Mouse (Mus musculus): Measurements from ENCODE around the gene Wars.
A peak's percentile ranks its signal among the peaks of the same experiment; 100 is the strongest.

Wars gene

GRCm38 (mm10) chr12:108893715-108894431, at the start of gene Wars:
TSS of gene Wars (minus strand) at chr12:108894174.
- no peaks in the 10 kb centered on the region for H3K9me3 ChIP-seq (ENCODE audit: low read length)
- TF ChIP-seq CTCF (conservative IDR thresholded peaks at IDR 0.05; ENCODE audit: low read length) = no peak
- no peak; the same call in 1 of the 2 replicates for TF ChIP-seq POU5F1 (IDR thresholded peaks at IDR 0.05; ENCODE audit: borderline replicate concordance, low read length)
- TF ChIP-seq NANOG (IDR thresholded peaks at IDR 0.05; ENCODE audit: borderline replicate concordance, low read length) = no peak

GRCm38 (mm10) chr12:108942203-108942923, 48.4 kb upstream of the Wars start:
- no peaks in the 10 kb centered on the region for H3K4me1 ChIP-seq (replicated peaks; ENCODE audit: low read depth, low read length)
- no peaks in the 10 kb centered on the region for H3K27me3 ChIP-seq (ENCODE audit: insufficient read depth, low read length)
- TF ChIP-seq POU5F1 (IDR thresholded peaks at IDR 0.05; ENCODE audit: borderline replicate concordance, low read length) = no peak
- TF ChIP-seq CTCF (conservative IDR thresholded peaks at IDR 0.05; ENCODE audit: low read length) = no peak
- TF ChIP-seq NANOG (IDR thresholded peaks at IDR 0.05; ENCODE audit: borderline replicate concordance, low read length) = no peak
- H3K36me3 ChIP-seq (ENCODE audit: insufficient read depth, low read length) = peaks cover 17% of the 10 kb centered on the region
- peaks cover 5% of the 10 kb centered on the region for H3K9me3 ChIP-seq (ENCODE audit: low read length)
- H3K4me3 ChIP-seq (replicated peaks; ENCODE audit: low read length) = no peak overlapping the region

More at GRCm38 (mm10) chr12:108893715-108894431, at the start of gene Wars:
- Histone ChIP-seq H3K27me3 (ENCODE audit: insufficient read depth, low read length) (no peaks in the 10 kb centered on the region), H3K4me3 (replicated peaks; ENCODE audit: low read length) (peak within 1 kb of the TSS; percentile 97), H3K4me1 (replicated peaks; ENCODE audit: low read depth, low read length) (peaks cover 38% of the 10 kb centered on the region), H3K36me3 (ENCODE audit: insufficient read depth, low read length) (peaks cover 53% of the 10 kb centered on the region)

- no peaks in the 10 kb centered on the region for H3K27me3 ChIP-seq (ENCODE audit: insufficient read depth, low read length)
- no peak for TF ChIP-seq CTCF (conservative IDR thresholded peaks at IDR 0.05; ENCODE audit: low read length)
Measured at GRCm38 (mm10) chr12:108941282-108941681, 47.3 kb upstream of the Wars start.

GRCm38 (mm10) chr12:108940255-108940654, 46.3 kb upstream of the Wars start:
- H3K36me3 ChIP-seq (ENCODE audit: insufficient read depth, low read length) = peaks cover 13% of the 10 kb centered on the region; the same call in 1 of the 2 replicates
- no peaks in the 10 kb centered on the region for H3K27me3 ChIP-seq (ENCODE audit: insufficient read depth, low read length)
- TF ChIP-seq NANOG (IDR thresholded peaks at IDR 0.05; ENCODE audit: borderline replicate concordance, low read length) (no peak), POU5F1 (IDR thresholded peaks at IDR 0.05; ENCODE audit: borderline replicate concordance, low read length) (no peak), CTCF (conservative IDR thresholded peaks at IDR 0.05; ENCODE audit: low read length) (no peak)
- H3K4me1 ChIP-seq (replicated peaks; ENCODE audit: low read depth, low read length) = no peaks in the 10 kb centered on the region
- H3K4me3 ChIP-seq (replicated peaks; ENCODE audit: low read length) = no peak overlapping the region
- H3K9me3 ChIP-seq (ENCODE audit: low read length) = no peaks in the 10 kb centered on the region

More at GRCm38 (mm10) chr12:108941282-108941681, 47.3 kb upstream of the Wars start:
- Histone ChIP-seq H3K4me3 (replicated peaks; ENCODE audit: low read length) (no peak overlapping the region), H3K4me1 (replicated peaks; ENCODE audit: low read depth, low read length) (no peaks in the 10 kb centered on the region), H3K9me3 (ENCODE audit: low read length) (no peaks in the 10 kb centered on the region), H3K36me3 (ENCODE audit: insufficient read depth, low read length) (peaks cover 13% of the 10 kb centered on the region; the same call in 1 of the 2 replicates)

GRCm38 (mm10) chr12:108939317-108939716, 45.3 kb upstream of the Wars start:
- Histone ChIP-seq H3K4me1 (replicated peaks; ENCODE audit: low read depth, low read length) (no peaks in the 10 kb centered on the region), H3K9me3 (ENCODE audit: low read length) (no peaks in the 10 kb centered on the region), H3K4me3 (replicated peaks; ENCODE audit: low read length) (no peak overlapping the region), H3K27me3 (ENCODE audit: insufficient read depth, low read length) (no peaks in the 10 kb centered on the region), H3K36me3 (ENCODE audit: insufficient read depth, low read length) (peaks cover 15% of the 10 kb centered on the region; the same call in 1 of the 2 replicates)
- TF ChIP-seq CTCF (conservative IDR thresholded peaks at IDR 0.05; ENCODE audit: low read length) (no peak), POU5F1 (IDR thresholded peaks at IDR 0.05; ENCODE audit: borderline replicate concordance, low read length) (no peak), NANOG (IDR thresholded peaks at IDR 0.05; ENCODE audit: borderline replicate concordance, low read length) (no peak)

- Histone ChIP-seq H3K36me3 (ENCODE audit: insufficient read depth, low read length) (peaks cover 19% of the 10 kb centered on the region; the same call in 1 of the 2 replicates), H3K4me1 (replicated peaks; ENCODE audit: low read depth, low read length) (no peaks in the 10 kb centered on the region), H3K27me3 (ENCODE audit: insufficient read depth, low read length) (no peaks in the 10 kb centered on the region), H3K4me3 (replicated peaks; ENCODE audit: low read length) (no peak overlapping the region), H3K9me3 (ENCODE audit: low read length) (no peaks in the 10 kb centered on the region)
- TF ChIP-seq NANOG (IDR thresholded peaks at IDR 0.05; ENCODE audit: borderline replicate concordance, low read length) (no peak), POU5F1 (IDR thresholded peaks at IDR 0.05; ENCODE audit: borderline replicate concordance, low read length) (no peak), CTCF (conservative IDR thresholded peaks at IDR 0.05; ENCODE audit: low read length) (no peak)
Measured at GRCm38 (mm10) chr12:108938844-108939243, 44.9 kb upstream of the Wars start.

GRCm38 (mm10) chr12:108937506-108937905, 43.5 kb upstream of the Wars start:
- no peaks in the 10 kb centered on the region for H3K27me3 ChIP-seq (ENCODE audit: insufficient read depth, low read length)
- H3K9me3 ChIP-seq (ENCODE audit: low read length) = no peaks in the 10 kb centered on the region
- TF ChIP-seq POU5F1 (IDR thresholded peaks at IDR 0.05; ENCODE audit: borderline replicate concordance, low read length) (no peak), NANOG (IDR thresholded peaks at IDR 0.05; ENCODE audit: borderline replicate concordance, low read length) (no peak), CTCF (conservative IDR thresholded peaks at IDR 0.05; ENCODE audit: low read length) (no peak)
- H3K36me3 ChIP-seq (ENCODE audit: insufficient read depth, low read length) = peaks cover 14% of the 10 kb centered on the region; the same call in 1 of the 2 replicates
- no peak overlapping the region for H3K4me3 ChIP-seq (replicated peaks; ENCODE audit: low read length)
- no peaks in the 10 kb centered on the region for H3K4me1 ChIP-seq (replicated peaks; ENCODE audit: low read depth, low read length)

- Histone ChIP-seq H3K4me3 (replicated peaks; ENCODE audit: low read length) (no peak overlapping the region), H3K4me1 (replicated peaks; ENCODE audit: low read depth, low read length) (no peaks in the 10 kb centered on the region), H3K36me3 (ENCODE audit: insufficient read depth, low read length) (peaks cover 14% of the 10 kb centered on the region; the same call in 1 of the 2 replicates), H3K27me3 (ENCODE audit: insufficient read depth, low read length) (no peaks in the 10 kb centered on the region), H3K9me3 (ENCODE audit: low read length) (no peaks in the 10 kb centered on the region)
- TF ChIP-seq CTCF (conservative IDR thresholded peaks at IDR 0.05; ENCODE audit: low read length) (no peak), POU5F1 (IDR thresholded peaks at IDR 0.05; ENCODE audit: borderline replicate concordance, low read length) (no peak), NANOG (IDR thresholded peaks at IDR 0.05; ENCODE audit: borderline replicate concordance, low read length) (no peak)
Measured at GRCm38 (mm10) chr12:108936834-108937233, 42.9 kb upstream of the Wars start.

All from E14TG2a.4 (cell line).